Mouse (Mus musculus) stomach, postnatal 0 days (tissue): Measurements from ENCODE around the gene Sppl3. TPM values are rescaled to one million over a fixed set of nuclear protein-coding genes. Genes with fewer than 3 reads are reported as not detected.
"Not testable (repeated sequence)": the region's sequence is repeated elsewhere in the genome, so short reads cannot be mapped to it uniquely, and the experiment has no call there.

ENCODE experiments used
- ATAC-seq: fragments of 200-750 bp; cut with Nextera tagmentation; 2 replicates; pipeline ENCODE4 v1.8.0; 2017; ENCODE audit not compliant: low FRiP score, low TSS enrichment
- DNase-seq: peaks from one replicate; pipeline ENCODE4 v3.0.0-alpha.2; 2016; ENCODE audit warnings: low spot score
- H3K27ac ChIP-seq: fragments of 300-500 bp; sonication (generic); replicated peaks from 2 replicates; pipeline ENCODE4 v1.5.1; 2014; ENCODE audit warnings: mild to moderate bottlenecking, control low read depth
- H3K27me3 ChIP-seq: fragments of 300-500 bp; sonication (generic); 2 replicates; pipeline ENCODE4 v1.6.1; 2014; ENCODE audit warnings: low read length; ENCODE audit not compliant: control insufficient read depth, insufficient read depth
- H3K36me3 ChIP-seq: fragments of 300-500 bp; sonication (generic); 2 replicates; pipeline ENCODE4 v1.6.1; 2014; ENCODE audit warnings: low read length, mixed read lengths; ENCODE audit not compliant: control insufficient read depth, insufficient read depth
- H3K4me1 ChIP-seq: fragments of 300-500 bp; sonication (generic); replicated peaks from 2 replicates; pipeline ENCODE4 v1.6.1; 2014; ENCODE audit warnings: antibody characterized with exemption; ENCODE audit not compliant: control insufficient read depth, insufficient read depth
- H3K4me2 ChIP-seq: fragments of 300-500 bp; sonication (generic); replicated peaks from 2 replicates; pipeline ENCODE4 v1.6.1; 2014; ENCODE audit warnings: low read depth, mild to moderate bottlenecking, control low read depth, moderate library complexity
- H3K4me3 ChIP-seq: fragments of 300-500 bp; sonication (generic); 2 replicates; pipeline ENCODE4 v1.5.1; 2014; ENCODE audit warnings: low read depth, low read length, control low read depth
- H3K9ac ChIP-seq: fragments of 300-500 bp; sonication (generic); 2 replicates; pipeline ENCODE4 v1.6.1; 2014; ENCODE audit warnings: mild to moderate bottlenecking, low read length, control low read depth, mixed read lengths
- H3K9me3 ChIP-seq: fragments of 300-500 bp; sonication (generic); 2 replicates; pipeline ENCODE4 v1.6.1; 2016; ENCODE audit warnings: low read length; ENCODE audit not compliant: control insufficient read depth
- CTCF ChIP-seq: IDR thresholded peaks from 2 replicates; pipeline ENCODE4 v1.5.1; 2016; ENCODE audit warnings: antibody characterized with exemption, low read depth, mild to moderate bottlenecking, moderate library complexity
- EP300 ChIP-seq: optimal IDR thresholded peaks from 2 replicates; pipeline ENCODE3; 2016; ENCODE audit warnings: antibody characterized with exemption
- WGBS: fragments of 180-500 bp; shearing (Covaris S2); extraction: QIAGEN DNeasy Blood & Tissue Kit; methylation state at CpG from one replicate; pipeline ENCODE4 v1.1.7; 2014; 5-methylcytosine and 5-hydroxymethylcytosine counted together
- polyA plus RNA-seq: library from polyadenylated mRNA; unstranded; fragments of >200 nt; fragmentation: Nextera tagmentation; extraction: Ambion mirVana; gene quantifications from 2 replicates; pipeline ENCODE4 v1.2.1, GENCODE M21; 2015

Sppl3 gene
- polyA plus RNA-seq, 1 experiment from 2014 or later = 25.2 TPM

DNA sequence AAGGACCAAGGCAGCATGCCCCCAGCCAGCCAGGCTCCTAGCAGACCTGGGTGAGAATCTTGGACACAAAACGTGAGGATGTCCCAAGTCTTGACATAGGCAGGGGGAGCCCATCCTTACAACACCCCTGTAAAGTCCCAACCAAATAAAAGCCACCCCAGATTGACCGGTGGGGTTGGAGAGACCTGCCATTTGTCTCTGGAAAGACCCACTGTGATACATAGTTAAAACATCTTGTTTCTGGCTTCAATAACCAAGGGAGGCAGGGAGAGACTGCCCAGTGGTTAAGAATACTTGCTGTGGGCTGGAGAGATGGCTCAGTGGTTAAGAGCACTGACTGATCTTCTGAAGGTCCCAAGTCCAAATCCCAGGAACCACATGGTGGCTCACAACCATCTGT is 91.3 kb downstream of the Sppl3 start:
- Histone ChIP-seq H3K9me3 (no peaks in the 10 kb centered on the region), H3K4me3 (no peak overlapping the region), H3K4me1 (no peaks in the 10 kb centered on the region), H3K4me2 (no peak overlapping the region), H3K36me3 (peaks cover 13% of the 10 kb centered on the region), H3K9ac (no peak overlapping the region), H3K27ac (no peak overlapping the region), H3K27me3 (no peaks in the 10 kb centered on the region)
- 85% methylated on average over 2 of the region's 2 CpGs for WGBS
- TF ChIP-seq CTCF (0 out of 2 replicates have a peak, but pooled peaks have one; percentile 2), EP300 (no peak)
- ATAC-seq (no peak), DNase-seq (no peak)

DNA sequence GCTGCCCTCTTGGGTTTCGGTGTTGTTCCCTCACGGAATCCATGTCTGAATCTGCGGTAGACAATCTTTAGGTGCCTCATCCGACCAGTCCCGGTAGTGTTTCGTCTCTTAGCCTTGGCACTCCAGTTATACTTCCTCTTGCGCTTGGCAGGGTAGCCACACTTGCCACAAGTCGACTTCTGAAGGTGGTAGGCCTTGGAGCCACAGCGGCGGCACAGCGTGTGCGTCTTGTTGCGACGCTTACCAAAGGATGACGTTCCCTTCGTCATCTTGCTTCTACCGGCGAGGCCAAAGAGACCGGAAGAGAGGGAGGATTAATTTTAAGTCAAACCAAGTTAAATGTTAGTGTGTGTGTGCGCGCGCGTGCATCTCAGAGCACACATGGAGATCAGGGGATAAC is 92.3 kb downstream of the Sppl3 start:
- not testable (repeated sequence) for H3K27ac ChIP-seq, H3K4me2 ChIP-seq, DNase-seq, ATAC-seq, H3K4me3 ChIP-seq, H3K27me3 ChIP-seq, H3K9me3 ChIP-seq, H3K9ac ChIP-seq, H3K4me1 ChIP-seq
- H3K36me3 ChIP-seq = peaks cover 11% of the 10 kb centered on the region
- 98% methylated on average over 23 of the region's 23 CpGs for whole genome bisulfite sequencing

GRCm38 (mm10) chr5:115111156-115111555 is 100.2 kb downstream of the Sppl3 start:
- no peak overlapping the region for H3K4me3 ChIP-seq
- no peak for ATAC-seq
- peaks cover 9% of the 10 kb centered on the region; the same call in 1 of the 2 replicates for H3K36me3 ChIP-seq
- H3K4me1 ChIP-seq = no peaks in the 10 kb centered on the region
- 78% methylated on average over 8 of the region's 8 CpGs for WGBS
- DNase-seq = no peak
- no peak for TF ChIP-seq EP300
- TF ChIP-seq CTCF = no peak
- no peak overlapping the region for H3K9ac ChIP-seq
- H3K9me3 ChIP-seq = no peaks in the 10 kb centered on the region
- H3K27ac ChIP-seq = no peak overlapping the region
- no peaks in the 10 kb centered on the region for H3K27me3 ChIP-seq
- no peak overlapping the region for H3K4me2 ChIP-seq

DNA sequence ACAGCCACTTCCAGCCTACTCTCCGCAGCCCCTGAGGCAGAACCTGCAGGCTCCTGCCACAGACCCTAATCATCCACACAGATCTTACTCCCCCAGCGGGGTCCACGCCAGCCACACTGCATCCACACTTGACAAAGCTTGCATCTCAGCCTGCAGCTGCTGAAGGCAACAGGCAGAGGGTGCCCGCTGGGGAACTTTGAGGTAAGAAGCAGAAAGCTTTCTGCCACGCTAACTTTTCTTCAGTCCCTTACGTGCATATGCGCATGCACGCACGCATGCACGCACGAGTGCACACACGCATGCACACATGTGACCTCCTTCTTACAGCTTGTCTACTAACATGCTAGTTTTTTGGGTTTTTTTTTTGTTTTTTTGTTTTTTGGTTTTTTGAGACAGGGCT is 102.3 kb downstream of the Sppl3 start:
- 94% methylated on average over 12 of the region's 12 CpGs for WGBS
- Histone ChIP-seq H3K36me3 (peaks cover 12% of the 10 kb centered on the region; the same call in 1 of the 2 replicates), H3K4me1 (no peaks in the 10 kb centered on the region), H3K4me2 (no peak overlapping the region), H3K27ac (no peak overlapping the region), H3K9ac (no peak overlapping the region), H3K9me3 (no peaks in the 10 kb centered on the region), H3K4me3 (no peak overlapping the region), H3K27me3 (no peaks in the 10 kb centered on the region)
- no peak for TF ChIP-seq CTCF
- no peak for TF ChIP-seq EP300
- no peak for DNase-seq
- ATAC-seq = no peak

DNA sequence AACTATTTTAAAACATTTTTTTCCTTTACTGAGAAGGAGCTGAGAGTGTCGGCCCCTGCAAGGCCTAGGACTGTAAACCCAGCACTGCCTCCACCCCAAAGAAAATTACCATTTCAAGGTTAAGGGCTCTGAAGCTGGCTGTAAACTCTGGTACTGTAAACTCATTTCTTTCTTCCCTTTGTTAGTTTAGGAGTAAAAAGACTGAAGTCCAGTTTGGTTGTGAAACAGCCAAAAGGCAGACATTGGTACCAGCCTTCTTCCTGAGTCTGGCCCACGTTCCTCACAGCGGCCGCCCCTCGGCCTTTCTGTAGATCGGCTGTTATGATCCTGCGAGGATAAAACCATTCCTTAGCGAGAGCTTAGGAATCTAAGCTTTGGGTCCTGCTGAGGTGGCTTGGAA is 103.6 kb downstream of the Sppl3 start:
- H3K36me3 ChIP-seq = peaks cover 12% of the 10 kb centered on the region; the same call in 1 of the 2 replicates
- ATAC-seq (no peak), DNase-seq (no peak)
- no peak overlapping the region for H3K27ac ChIP-seq
- TF ChIP-seq EP300 = no peak
- TF ChIP-seq CTCF = no peak
- no peaks in the 10 kb centered on the region for H3K4me1 ChIP-seq
- H3K9ac ChIP-seq = no peak overlapping the region
- 95% methylated on average over 8 of the region's 8 CpGs for WGBS
- no peak overlapping the region for H3K4me3 ChIP-seq
- no peak overlapping the region for H3K4me2 ChIP-seq
- no peaks in the 10 kb centered on the region for H3K9me3 ChIP-seq
- no peaks in the 10 kb centered on the region for H3K27me3 ChIP-seq

GRCm38 (mm10) chr5:115116426-115116825 is 105.5 kb downstream of the Sppl3 start:
- H3K27me3 ChIP-seq = no peaks in the 10 kb centered on the region
- no peak overlapping the region for H3K4me3 ChIP-seq
- DNase-seq = no peak
- no peaks in the 10 kb centered on the region for H3K4me1 ChIP-seq
- no peak overlapping the region for H3K4me2 ChIP-seq
- 89% methylated on average over 3 of the region's 3 CpGs for WGBS
- ATAC-seq = no peak
- TF ChIP-seq CTCF (no peak), EP300 (no peak)
- H3K9me3 ChIP-seq = no peaks in the 10 kb centered on the region
- H3K9ac ChIP-seq = no peak overlapping the region
- H3K36me3 ChIP-seq = peaks cover 5% of the 10 kb centered on the region; the same call in 1 of the 2 replicates
- no peak overlapping the region for H3K27ac ChIP-seq
